Mouse (Mus musculus) midbrain, embryonic 13.5 days (tissue): ENCODE measurements at regions not wholly inside any gene's neighbourhood (a gene's known extent, or its start where the extent isn't known, plus 50 kb on each side); places are given as distances from the start of the nearest gene placed in this dataset.

Experiments
- ATAC-seq: fragments of 200-750 bp; cut with Nextera tagmentation; 2 replicates; pipeline ENCODE4 v1.8.0; 2017; ENCODE audit warnings: mild to moderate bottlenecking, moderate TSS enrichment, moderate library complexity
- H3K27ac ChIP-seq: fragments of 300-500 bp; sonication (generic); 2 replicates; pipeline ENCODE4 v1.5.1; 2015; ENCODE audit warnings: inconsistent platforms, mild to moderate bottlenecking, moderate library complexity
- H3K27me3 ChIP-seq: fragments of 300-500 bp; sonication (generic); 2 replicates; pipeline ENCODE4 v1.6.1; 2015; ENCODE audit warnings: mild to moderate bottlenecking, inconsistent platforms
- H3K36me3 ChIP-seq: fragments of 300-500 bp; sonication (generic); 2 replicates; pipeline ENCODE4 v1.6.1; 2015; ENCODE audit warnings: mild to moderate bottlenecking, inconsistent platforms
- H3K4me1 ChIP-seq: fragments of 300-500 bp; sonication (generic); replicated peaks from 2 replicates; pipeline ENCODE4 v1.6.1; 2015; ENCODE audit warnings: inconsistent platforms
- H3K4me2 ChIP-seq: fragments of 300-500 bp; sonication (generic); replicated peaks from 2 replicates; pipeline ENCODE4 v1.6.1; 2015; ENCODE audit warnings: moderate library complexity, mild to moderate bottlenecking, inconsistent platforms
- H3K4me3 ChIP-seq: fragments of 300-500 bp; sonication (generic); replicated peaks from 2 replicates; pipeline ENCODE4 v1.5.1; 2015; ENCODE audit warnings: mild to moderate bottlenecking, inconsistent platforms
- H3K9ac ChIP-seq: fragments of 300-500 bp; sonication (generic); replicated peaks from 2 replicates; pipeline ENCODE4 v1.6.1; 2015; ENCODE audit warnings: mild to moderate bottlenecking, inconsistent platforms
- H3K9me3 ChIP-seq: fragments of 300-500 bp; sonication (generic); 2 replicates; pipeline ENCODE4 v1.6.1; 2016; ENCODE audit warnings: mild to moderate bottlenecking, inconsistent platforms
- WGBS: fragments of 180-500 bp; shearing (Covaris S2); methylation state at CpG from one replicate; pipeline ENCODE4 v1.1.7; 2015; 5-methylcytosine and 5-hydroxymethylcytosine counted together

DNA sequence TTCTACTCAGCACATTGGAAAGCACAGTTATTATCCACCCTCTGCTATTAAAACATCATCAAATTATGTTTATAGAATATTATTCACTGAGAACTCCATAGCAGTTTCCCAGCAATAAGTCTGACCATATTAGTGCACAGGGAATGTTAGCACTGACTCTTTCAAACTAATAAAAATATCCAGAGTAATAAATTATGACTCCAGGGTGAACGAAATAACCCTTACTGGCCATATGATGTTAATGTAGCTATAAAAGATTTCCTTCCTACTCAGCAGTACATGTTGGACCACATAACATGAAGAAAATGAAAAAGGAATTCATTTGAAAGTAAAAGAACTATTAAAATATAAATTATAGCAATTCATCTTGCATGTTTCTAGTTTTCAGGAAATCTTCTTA lies 693.0 kb upstream of the Adgrl3 start:
- Histone ChIP-seq H3K36me3 (no peaks in the 10 kb centered on the region), H3K9ac (no peak overlapping the region), H3K4me2 (no peak overlapping the region), H3K27ac (no peak overlapping the region), H3K9me3 (no peaks in the 10 kb centered on the region), H3K27me3 (no peaks in the 10 kb centered on the region), H3K4me3 (no peak overlapping the region), H3K4me1 (no peaks in the 10 kb centered on the region)
- ATAC-seq: no peak
- 100% methylated on average over 1 of the region's 1 CpGs for WGBS

DNA sequence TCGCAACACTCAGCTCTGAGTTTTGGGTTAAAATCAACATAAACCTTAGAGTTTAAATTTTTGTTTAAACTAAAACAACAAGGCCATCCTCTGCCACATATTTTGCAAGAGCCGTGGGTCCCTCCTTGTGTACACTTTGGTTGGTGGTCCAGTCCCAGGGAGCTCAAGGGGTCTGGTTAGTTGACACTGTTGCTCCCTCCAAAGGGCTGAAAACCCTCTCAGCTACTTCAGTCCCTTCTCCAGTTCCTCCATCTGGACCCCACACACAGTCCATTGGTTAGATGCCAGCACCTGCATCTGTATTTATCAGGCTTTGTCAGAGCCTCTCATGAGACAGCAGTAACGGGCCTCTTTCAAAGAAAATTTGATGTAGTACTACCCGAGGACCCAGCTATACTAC lies 674.8 kb upstream of the Adgrl3 start:
- no peaks in the 10 kb centered on the region for H3K9me3 ChIP-seq
- no peaks in the 10 kb centered on the region for H3K4me1 ChIP-seq
- WGBS: 88% methylated on average over 4 of the region's 4 CpGs
- no peak overlapping the region for H3K27ac ChIP-seq
- H3K36me3 ChIP-seq: no peaks in the 10 kb centered on the region
- H3K4me3 ChIP-seq: no peak overlapping the region
- H3K9ac ChIP-seq: no peak overlapping the region
- H3K4me2 ChIP-seq: no peak overlapping the region
- no peak for ATAC-seq
- H3K27me3 ChIP-seq: no peaks in the 10 kb centered on the region

DNA sequence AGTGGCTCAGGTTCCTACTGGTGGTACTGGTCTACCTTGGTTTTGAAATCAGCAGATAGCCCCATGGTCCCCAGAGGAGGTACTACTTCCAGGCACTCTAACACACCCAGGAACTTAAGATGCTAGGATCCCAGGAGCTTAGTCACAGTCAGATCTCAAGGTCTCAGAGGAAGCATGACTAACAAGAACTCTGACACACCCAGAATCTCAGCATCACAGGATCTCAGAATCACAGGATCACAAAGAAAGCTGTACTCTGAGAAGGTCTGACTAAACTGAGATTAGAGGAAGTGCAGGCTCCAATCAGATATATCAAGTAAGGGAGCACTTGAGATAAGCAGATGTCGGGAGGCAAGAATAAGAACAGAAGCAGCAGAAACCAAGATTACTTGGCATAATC lies 661.7 kb upstream of the Adgrl3 start:
- Histone ChIP-seq H3K27ac (no peak overlapping the region), H3K36me3 (no peaks in the 10 kb centered on the region), H3K9ac (no peak overlapping the region), H3K9me3 (no peaks in the 10 kb centered on the region), H3K27me3 (no peaks in the 10 kb centered on the region), H3K4me2 (no peak overlapping the region), H3K4me3 (no peak overlapping the region), H3K4me1 (no peaks in the 10 kb centered on the region)
- ATAC-seq: no peak
- WGBS: 81% methylated on average over 1 of the region's 1 CpGs

DNA sequence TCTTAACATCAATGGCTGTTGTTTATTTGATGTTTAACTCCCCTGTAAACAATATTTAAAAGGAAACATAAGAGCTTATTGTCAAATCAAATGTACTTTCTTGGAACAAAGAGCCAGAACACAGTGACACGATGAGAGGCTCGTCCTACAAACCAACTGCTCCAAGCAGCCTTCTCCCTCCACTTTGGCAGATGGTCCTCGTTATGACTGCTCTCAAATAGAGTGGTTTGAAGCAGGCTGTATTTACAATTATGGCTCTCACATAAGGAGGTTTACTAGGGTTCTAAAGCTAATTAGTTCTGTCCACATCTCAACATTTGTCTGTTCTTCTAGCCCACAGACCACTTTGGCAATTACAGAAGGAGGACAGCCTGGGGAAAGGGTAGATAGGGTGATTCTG lies 626.3 kb upstream of the Adgrl3 start:
- no peaks in the 10 kb centered on the region for H3K4me1 ChIP-seq
- no peak overlapping the region for H3K27ac ChIP-seq
- no peak overlapping the region for H3K4me3 ChIP-seq
- no peaks in the 10 kb centered on the region for H3K36me3 ChIP-seq
- H3K9ac ChIP-seq: no peak overlapping the region
- H3K4me2 ChIP-seq: no peak overlapping the region
- H3K27me3 ChIP-seq: no peaks in the 10 kb centered on the region
- 43% methylated on average over 3 of the region's 3 CpGs for WGBS
- ATAC-seq: 0 out of 2 replicates have a peak, but pooled peaks have one; percentile 17
- H3K9me3 ChIP-seq: no peaks in the 10 kb centered on the region

DNA sequence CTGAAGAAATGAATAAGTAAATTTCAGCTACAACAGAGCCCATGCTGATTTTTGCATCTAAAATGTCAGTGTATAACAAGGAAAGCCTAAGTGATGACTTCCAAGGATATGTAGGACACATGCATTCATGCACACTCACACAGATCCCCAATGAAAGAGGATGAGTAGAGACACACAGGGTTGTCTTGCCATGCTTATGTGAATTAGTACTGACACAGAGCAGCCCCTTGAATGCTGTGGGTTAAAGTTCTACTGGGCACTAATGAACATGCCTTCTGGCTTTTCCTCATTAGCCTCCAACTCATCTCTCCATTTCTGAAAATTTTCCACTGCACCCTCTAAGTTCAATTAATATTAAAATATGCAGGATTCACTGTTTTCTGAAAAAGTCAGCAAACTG lies 617.3 kb upstream of the Adgrl3 start:
- ATAC-seq: no peak

DNA sequence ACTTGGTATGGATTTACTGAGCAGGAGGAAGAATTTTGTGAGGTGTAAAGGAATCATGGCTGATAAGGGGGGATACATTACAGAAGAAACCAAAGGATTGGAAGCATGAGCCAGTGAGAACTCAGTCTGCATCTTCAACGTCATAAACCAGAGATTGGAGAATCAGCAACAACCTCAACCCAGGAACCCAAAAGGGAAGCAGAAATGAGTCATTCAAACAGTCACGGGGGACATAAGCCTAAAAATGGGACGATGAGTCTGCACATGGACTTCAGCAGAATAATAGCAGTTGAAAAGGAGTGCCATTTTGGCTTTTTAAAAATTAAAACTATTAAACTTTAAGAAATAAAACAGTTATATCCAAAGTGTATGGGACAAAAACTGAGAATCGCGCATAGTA lies 603.8 kb upstream of the Adgrl3 start:
- WGBS: 90% methylated on average over 5 of the region's 5 CpGs
- Histone ChIP-seq H3K9ac (no peak overlapping the region), H3K36me3 (no peaks in the 10 kb centered on the region), H3K9me3 (no peaks in the 10 kb centered on the region), H3K4me3 (no peak overlapping the region), H3K4me1 (no peaks in the 10 kb centered on the region), H3K27me3 (no peaks in the 10 kb centered on the region), H3K4me2 (no peak overlapping the region), H3K27ac (no peak overlapping the region)
- ATAC-seq: no peak

More for the DNA sequence above, 617.3 kb upstream of the Adgrl3 start:
- H3K27me3 ChIP-seq: no peaks in the 10 kb centered on the region
- H3K36me3 ChIP-seq: no peaks in the 10 kb centered on the region
- no peaks in the 10 kb centered on the region for H3K4me1 ChIP-seq
- H3K27ac ChIP-seq: no peak overlapping the region
- no peak overlapping the region for H3K9ac ChIP-seq
- H3K4me3 ChIP-seq: no peak overlapping the region
- no peak overlapping the region for H3K4me2 ChIP-seq
- H3K9me3 ChIP-seq: no peaks in the 10 kb centered on the region
